Mouse (Mus musculus) liver, adult 2 months (tissue): ENCODE measurements around the gene Ptms.

Experiments
- CTCF ChIP-seq: fragments of 200-500 bp; IDR thresholded peaks from 2 replicates; pipeline ENCODE4 v1.5.1; 2011; ENCODE audit warnings: low read depth, low read length, control low read depth
- POLR2A ChIP-seq: fragments of 200-500 bp; IDR thresholded peaks from 2 replicates; pipeline ENCODE4 v1.6.1; 2011; ENCODE audit warnings: low read length, control low read depth; ENCODE audit not compliant: insufficient read depth; ENCODE audit errors: extremely low read depth

- TF ChIP-seq POLR2A (no peak), CTCF (peak; percentile 29; the same call in 1 of the 2 replicates)
Measured at GRCm38 (mm10) chr6:124967766-124968165, 47.9 kb upstream of the Ptms start.
